Mouse (Mus musculus) megakaryocyte, adult 5-6 weeks (primary cell): ENCODE measurements around the gene Vmn2r85. TPM values are rescaled to one million over a fixed set of nuclear protein-coding genes. Genes with fewer than 3 reads are reported as not detected.
"Not testable (repeated sequence)": the region's sequence is repeated elsewhere in the genome, so short reads cannot be mapped to it uniquely, and the experiment has no call there.

ENCODE experiments used
- ATAC-seq: 2 replicates; pipeline ENCODE4 v1.8.0; 2016; ENCODE audit warnings: mild to moderate bottlenecking, inconsistent platforms; ENCODE audit not compliant: poor library complexity, severe bottlenecking
- total RNA-seq, 2 experiments: library from RNA; stranded (forward) in 1 of 2; stranded (reverse) in 1 of 2; fragments of 153-499, 151-499 nt in 1 of 2; fragments of 221-1000, 200-1000 nt in 1 of 2; gene quantifications; 2 replicates each; pipeline versions ENCODE4 v1.2.3 to v1.2.4; 2015 to 2017

The Vmn2r85 gene
- total RNA-seq (2015) (not detected in 2 replicates), total RNA-seq (2017) (not detected in 2 replicates)

DNA sequence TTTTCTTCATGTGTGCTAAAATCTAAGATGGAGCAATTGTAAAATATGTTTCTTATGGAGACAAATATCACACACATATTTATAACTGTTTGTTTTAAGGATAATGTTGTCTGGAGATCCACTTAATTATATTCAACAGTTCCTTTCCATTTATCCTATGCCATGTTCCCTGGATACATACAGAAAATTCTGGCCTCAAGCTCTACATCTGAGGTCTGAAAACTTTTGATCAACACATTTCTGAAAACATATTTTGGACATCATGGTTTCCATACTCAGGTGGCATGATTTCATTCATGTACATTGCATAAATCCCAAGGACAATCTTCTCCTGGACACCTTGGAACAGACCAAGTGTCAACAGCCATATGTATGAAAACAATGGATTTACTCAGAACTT is at the start of gene Vmn2r85:
TSS of gene Vmn2r85 (minus strand) at position 101 of the 400 bp plus-strand sequence.
- not testable (repeated sequence) for ATAC-seq

DNA sequence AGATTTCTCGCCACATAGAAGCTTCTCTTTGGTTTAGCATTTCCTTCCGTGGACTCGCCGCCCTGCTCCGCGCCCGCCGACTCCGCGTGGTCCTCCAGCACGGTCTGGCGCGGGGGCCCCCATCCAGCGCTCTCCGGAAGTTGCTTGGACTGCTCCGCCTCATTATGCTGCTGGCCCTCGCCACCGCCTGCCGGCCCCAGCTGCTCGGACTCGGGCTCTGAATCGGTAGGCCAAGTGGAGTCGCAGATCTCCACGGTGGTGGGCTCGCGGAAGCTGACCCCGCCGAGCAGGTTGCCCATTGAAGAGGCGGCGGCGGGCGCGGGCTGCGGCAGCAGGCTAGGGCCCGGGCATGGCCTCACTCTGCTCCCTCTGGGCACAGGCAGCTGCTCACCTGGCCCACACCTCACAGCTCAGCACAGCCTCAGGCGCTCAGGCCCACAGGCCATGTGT is 40.8 kb upstream of the Vmn2r85 start:
- peak; percentile 80 for ATAC-seq

DNA sequence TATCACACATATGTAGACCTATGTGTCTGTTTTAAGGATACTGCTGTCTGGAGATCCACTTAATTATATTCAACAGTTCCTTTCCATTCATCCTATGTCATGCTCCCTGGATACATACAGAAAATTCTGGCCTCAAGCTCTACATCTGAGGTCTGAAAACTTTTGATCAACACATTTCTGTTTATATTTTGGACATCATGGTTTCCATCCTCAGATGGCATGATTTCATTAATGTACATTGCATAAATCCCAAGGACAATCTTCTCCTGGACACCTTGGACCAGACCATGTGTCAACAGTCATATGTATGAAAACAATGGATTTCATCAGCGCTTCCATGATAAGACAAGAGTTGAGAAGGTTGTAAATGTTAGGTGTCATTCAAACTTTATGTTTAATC is 26.4 kb upstream of the Vmn2r85 start, which contains the start of gene Vmn2r86:
TSS of gene Vmn2r86 (minus strand) at position 101 of the 400 bp plus-strand sequence.
- not testable (repeated sequence) for ATAC-seq

DNA sequence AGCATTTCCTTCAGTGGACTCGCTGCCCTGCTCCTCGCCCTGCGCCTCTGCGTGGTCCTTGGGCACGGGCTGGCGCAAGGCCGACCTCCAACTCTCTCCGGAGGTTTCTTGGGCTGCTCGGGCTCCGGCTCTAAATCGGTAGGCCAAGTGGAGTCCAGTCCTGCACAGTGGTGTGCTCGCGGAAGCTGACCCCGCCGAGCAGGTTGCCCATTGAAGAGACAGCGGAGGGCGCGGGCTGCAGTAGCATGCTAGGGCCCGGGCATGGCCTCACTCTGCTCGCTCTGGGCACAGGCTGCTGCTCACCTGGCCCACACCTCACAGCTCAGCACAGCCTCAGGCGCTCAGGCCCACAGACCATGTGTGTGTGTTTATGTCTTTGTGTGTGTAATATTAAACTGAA is 15.3 kb upstream of the Vmn2r85 start:
- ATAC-seq, result no peak

DNA sequence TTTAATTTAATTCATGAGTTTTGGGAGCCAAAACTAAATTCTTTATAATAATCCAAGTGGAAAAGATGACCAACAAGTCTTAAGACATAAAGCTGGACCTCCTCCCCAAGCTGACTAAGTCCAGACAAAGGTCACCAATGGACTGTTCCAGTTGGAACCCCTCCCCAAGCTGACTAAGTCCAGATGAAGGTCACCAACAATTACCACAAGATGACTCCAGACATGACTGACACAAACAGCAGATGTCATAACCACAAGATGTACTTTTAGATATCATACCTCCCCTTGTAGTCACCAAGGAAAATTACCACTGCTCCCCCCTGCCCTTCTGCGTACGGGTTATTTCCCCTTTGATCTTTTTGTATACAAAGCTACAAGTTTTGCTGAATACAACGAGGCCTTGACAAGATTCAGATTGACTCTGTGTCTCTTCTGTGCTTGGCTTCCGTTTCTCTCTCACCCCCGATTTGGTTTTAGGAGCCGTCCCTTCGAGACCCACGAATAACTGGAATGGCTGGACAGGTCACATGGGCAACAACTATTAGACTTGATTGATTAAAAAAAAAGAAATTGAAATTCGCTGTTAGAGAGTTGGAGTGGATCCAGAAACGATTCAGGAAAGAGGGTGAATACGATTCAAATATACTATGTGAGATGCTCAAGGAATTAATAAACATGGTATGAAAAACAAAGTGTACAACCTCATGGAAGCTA is 4.8 kb upstream of the Vmn2r85 start:
- not testable (repeated sequence) for ATAC-seq

GRCm38 (mm10) chr10:130422368-130422767 is 7.1 kb downstream of the Vmn2r85 start:
- not testable (repeated sequence) for ATAC-seq

DNA sequence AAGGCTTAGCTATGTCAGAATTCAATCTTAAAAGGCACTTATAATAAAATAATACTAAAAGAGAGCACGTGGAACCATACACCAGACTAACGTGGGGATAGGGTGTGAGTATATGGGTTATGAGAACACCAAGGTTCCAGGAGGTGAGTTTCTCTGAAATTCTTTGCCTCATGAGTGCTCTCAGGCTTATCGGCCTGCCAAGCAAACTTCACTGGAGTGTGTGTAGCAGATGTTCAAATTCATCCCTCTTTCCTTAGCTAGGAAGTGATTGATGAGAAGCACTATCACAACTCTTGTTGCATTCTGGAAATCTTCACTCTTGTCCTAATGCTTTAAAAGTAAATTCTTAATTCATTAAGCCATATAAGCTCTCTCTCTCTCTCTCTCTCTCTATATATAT is 9.1 kb downstream of the Vmn2r85 start:
- no peak for ATAC-seq

DNA sequence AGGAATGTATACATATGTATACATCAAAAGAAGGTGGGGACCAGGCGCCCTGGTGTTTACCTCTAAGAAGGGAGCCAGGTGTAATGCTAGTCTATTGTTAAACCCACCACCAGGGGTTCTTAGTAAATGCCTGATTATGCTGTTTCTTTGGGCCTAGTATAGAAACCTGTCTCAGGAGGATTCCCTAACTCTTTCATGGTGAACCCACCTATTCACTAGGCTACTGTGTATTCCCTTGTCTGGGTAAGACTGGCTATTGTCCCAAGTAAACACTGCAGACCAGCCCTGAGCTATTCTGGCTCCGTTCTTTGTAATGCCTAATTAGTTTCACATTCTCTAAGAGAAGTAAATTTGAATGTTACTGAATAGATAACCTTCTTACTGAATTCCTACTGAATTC is 9.5 kb downstream of the Vmn2r85 start:
- not testable (repeated sequence) for ATAC-seq

- 0 out of 2 replicates have a peak, but pooled peaks have one; percentile 11 for ATAC-seq
Measured at GRCm38 (mm10) chr10:130416352-130416751, 13.2 kb downstream of the Vmn2r85 start.

- ATAC-seq, result 0 out of 2 replicates have a peak, but pooled peaks have one; percentile 34
Measured at GRCm38 (mm10) chr10:130412167-130412698, 17.3 kb downstream of the Vmn2r85 start.

GRCm38 (mm10) chr10:130394232-130394631 is 35.3 kb downstream of the Vmn2r85 start, which contains the start of gene Vmn2r84:
Gene Vmn2r84 (minus strand): TSS chr10:130394332.
- no peak for ATAC-seq

DNA sequence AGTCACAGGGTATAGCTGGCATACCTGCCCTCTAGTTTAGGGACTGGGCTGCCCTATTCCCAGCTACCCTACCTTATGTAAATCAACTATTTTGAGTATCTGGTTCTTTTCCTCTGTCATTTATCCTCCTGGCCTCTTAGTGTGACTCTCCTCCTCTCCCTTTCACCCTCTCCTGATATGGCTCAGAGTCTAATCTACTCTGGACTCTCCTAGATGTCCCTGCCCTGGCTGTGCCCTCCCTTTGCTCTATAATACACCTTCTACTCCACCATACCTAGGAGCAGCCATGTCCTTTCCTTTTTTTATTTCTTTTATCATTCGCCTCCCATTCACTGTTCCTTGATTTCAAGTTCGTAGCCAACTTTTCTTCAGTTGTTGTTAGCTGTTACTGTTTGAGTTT is 54.4 kb downstream of the Vmn2r85 start:
- ATAC-seq, result no peak

DNA sequence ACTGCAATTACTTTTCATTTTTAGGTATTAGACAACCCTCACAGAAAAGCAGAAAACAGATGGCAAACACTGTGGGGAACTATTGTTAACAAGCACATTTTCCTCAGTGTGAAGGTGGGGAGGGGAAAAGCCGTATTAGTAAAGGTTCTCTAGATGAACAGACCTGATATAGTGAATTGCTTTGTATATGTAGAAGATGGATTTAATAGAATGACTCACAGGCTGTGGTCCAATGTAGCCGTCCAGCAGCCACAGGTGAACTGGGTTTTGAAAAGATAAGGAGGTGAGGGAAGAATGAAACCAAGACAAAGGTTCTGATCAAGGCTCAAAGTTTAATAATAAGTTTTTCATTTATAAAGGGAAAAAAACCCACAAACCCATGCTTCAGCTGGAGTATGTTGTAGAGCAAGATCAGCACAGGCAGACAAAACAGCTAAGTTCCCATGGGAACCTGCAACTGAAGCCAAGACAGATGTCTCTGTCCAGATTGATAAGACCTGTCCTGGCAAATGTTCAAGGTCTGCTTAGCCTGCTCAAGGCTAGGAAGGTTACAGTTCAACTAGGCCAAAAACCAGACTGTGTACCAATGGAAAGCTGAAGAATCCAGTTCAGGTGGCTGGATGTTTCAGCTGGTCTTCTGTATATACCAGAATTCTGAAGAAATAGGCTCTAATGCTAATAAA is 56.9 kb downstream of the Vmn2r85 start:
- no peak for ATAC-seq

DNA sequence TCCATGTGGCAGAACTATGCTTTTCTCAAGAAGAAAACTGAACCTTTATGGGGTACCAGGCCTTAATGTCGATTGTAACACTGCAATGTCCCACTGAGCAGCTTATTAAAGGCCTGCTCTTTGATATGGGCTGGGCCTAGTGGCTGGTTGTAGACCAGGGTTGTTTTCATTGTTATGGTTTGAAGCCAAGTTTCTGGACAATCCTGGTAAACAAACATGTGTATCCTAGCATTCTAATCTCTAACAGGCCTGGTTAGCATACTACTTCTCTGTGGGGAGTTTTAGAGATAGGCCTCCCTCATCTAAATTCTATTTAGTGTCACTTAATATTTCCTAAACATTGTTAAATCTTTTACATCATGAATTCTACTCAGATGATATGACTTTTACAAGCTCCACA is 57.9 kb downstream of the Vmn2r85 start:
- no peak for ATAC-seq

DNA sequence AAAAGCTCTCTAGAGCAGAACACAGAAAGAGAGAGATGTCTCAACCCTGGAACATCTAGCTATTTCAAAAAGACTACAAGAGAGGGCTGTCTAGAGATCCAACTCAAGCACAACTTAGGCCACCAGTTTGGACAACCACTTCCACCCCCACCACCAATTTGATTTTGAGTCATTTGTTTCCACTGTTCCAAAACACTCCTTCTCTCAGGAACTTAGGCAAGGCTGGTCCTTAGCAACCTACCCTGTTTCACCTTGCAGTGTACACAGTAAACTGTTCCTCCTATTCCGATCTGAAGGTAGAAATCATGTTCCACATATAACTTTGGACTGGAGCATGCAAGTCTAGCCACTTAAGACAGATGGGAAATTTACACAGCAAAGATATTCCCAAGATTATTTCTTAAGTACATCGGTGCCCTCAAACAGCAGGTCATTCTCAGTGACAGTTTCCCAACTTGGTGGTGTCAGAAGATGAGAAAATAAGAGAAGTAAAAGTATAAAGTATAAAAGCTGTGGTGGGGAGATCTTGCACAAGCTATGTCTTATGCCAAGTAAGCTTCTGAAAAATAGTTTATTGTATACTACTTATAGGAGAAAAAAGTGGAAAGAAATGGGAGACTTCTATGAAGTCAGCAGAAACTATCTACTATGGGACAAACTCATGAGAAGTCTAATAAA is 59.4 kb downstream of the Vmn2r85 start:
- ATAC-seq, result peak; percentile 86

DNA sequence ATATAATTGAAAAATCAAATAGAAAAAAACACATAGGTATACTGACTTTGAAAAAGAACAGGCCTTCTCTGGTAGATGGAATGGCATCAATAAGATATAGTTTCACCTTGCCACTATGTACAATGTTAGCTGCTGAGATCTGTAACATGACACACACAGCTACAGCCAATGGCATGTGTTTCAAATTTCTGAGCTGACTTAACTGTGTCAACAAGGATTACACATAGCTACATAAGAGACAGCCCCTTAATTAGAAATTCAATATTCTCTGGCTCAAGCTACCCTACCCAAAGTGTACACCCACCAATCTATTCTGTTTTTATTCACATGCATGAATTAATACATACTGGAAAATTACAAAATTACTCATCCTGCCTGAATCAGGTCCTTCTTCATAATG is 61.1 kb downstream of the Vmn2r85 start:
- ATAC-seq, result no peak

GRCm38 (mm10) chr10:130364766-130365165 is 64.7 kb downstream of the Vmn2r85 start:
- ATAC-seq, result no peak
